Mouse (Mus musculus) heart, postnatal 4 days (tissue): ENCODE results near the gene Ache. TPM values are rescaled to one million over a fixed set of nuclear protein-coding genes. Genes with fewer than 3 reads are reported as not detected.
A peak's percentile ranks its signal among the peaks of the same experiment; 100 is the strongest.

Experiments
- DNase-seq: peaks from one replicate; pipeline ENCODE4 v3.0.0; 2021
- total RNA-seq, 2 experiments: library from RNA; stranded (reverse); gene quantifications; 2 replicates each; pipeline ENCODE4 v1.2.3; 2021

Ache gene
- total RNA-seq, 2 experiments from 2014 or later, result 3.9 to 4.3 TPM

GRCm38 (mm10) chr5:137295712-137296111 is 8.4 kb downstream of the Ache start:
- no peak for DNase-seq

GRCm38 (mm10) chr5:137297126-137297525 is 9.8 kb downstream of the Ache start:
- DNase-seq, result no peak

DNA sequence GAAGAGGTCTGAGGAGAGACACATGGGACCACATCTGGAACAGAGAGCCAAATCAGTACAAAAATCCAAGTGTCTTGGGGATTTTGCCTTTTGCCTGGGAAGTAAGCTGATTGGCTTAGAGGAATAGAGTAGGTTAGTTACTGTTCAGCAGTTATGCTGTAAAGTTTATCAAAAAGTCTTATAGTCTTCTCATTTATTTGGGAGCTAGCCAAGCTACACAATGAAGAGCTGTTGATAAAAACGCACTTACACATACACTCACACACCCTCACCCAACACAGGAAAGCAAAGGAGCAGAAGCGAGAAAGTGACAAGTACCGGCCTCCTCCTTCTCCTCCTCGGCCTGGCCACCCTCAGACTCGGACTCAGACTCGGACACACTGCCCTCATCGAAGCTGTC is 11.9 kb downstream of the Ache start:
- no peak for DNase-seq

DNA sequence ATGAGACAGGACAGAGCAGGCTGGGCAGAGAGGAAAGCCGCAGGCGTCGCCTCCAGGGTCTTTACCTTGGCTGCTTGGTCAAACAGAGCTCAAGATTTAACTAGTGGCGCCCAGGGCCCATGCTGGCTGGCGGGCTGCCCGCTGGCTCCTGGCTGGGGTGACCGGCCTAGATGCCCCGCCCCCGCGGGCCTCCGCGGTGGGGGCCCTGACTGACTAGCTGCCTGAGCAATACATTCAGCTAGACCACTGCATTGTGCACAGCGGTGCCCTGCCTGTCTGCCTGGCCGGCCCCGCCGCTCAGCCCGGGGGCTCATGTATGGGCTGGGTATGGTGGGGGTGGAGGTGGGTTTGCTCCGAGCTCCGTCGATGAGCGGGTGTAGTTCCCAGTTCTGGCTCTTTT is 13.9 kb downstream of the Ache start:
- DNase-seq, result peak; percentile 44

DNA sequence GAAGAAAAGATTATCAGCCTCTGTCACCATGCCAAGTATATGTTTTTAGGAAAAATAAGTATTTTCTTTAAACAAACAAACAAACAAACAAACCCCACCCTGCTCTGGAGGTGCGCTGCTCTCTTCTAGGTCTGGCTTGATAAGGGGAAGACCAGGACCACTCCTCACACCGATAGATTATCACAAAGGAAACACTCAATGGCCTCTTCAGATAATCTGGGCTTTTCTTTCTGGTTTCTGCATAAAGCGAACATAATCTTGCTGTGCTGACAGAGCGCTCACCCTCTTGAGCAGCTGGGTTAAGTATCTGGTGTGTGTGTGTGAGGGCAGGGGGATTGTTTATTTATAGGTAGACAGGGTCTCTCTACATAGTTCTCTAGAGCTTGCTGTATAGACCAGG is 16.3 kb downstream of the Ache start:
- no peak for DNase-seq

DNA sequence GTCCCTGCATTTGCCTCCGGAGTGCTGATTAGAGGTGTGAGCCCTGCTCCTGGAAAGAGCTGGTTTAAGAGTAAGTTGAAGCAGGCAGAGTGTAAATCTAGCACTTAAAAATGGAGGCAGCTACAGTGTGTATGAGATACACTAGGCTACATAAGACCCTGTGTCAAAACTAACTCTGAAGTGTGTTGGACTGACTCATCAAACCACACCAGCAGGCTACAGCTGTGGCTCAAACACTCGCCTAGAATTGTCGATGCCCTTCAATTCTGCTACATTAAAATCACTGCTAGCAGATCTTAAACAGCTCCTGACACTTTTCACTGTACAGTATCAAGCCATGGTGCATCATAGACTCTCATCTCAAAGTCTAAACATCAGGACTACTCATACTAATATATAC is 16.8 kb downstream of the Ache start:
- DNase-seq, result no peak

GRCm38 (mm10) chr5:137304816-137305215 is 17.5 kb downstream of the Ache start:
- no peak for DNase-seq

DNA sequence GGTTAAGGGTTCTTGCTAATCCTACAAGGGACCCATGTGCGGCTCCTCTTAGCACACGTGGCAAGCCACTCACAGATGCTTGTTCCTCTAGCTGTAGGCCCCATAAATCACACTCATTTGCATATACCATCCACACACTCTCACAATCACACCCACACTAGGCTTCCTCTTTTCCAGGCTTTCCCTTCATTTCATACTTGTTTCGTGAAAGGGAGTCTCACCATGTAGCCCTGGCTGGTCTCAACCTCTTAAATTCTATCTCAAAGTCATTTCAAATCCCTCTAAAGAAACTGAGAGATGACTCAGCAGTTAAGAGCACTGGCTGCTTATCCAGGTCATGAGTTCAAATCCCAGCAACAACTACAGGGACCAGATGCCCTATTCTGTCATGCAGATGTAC is 18.5 kb downstream of the Ache start:
- no peak for DNase-seq

DNA sequence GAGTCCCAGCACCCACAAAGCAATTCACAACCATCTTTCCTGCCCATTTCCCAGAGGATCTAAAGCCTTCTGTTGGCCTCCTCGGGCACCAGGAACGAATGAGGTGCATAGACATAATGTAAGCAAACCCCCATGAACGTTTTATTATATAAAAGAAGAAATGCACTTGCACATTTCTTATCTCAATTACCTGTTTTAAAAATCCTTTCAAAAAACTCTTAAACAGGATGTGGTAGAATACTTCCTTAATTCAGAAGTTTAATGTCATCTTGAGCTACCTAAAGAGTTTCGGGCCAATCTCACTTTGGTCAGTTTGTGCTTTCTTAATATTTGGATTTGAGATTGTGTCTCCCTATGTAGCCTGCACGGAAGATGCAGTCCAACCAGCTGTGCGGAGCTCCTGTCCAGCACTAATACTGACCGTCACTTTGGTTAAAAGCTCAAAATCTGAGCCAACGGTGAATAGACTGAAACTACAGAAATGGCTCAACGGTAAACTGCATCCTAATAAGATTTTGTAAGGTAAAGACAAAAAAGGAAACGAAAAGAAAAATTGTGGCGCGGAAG is 19.2 kb downstream of the Ache start:
- DNase-seq, result no peak

DNA sequence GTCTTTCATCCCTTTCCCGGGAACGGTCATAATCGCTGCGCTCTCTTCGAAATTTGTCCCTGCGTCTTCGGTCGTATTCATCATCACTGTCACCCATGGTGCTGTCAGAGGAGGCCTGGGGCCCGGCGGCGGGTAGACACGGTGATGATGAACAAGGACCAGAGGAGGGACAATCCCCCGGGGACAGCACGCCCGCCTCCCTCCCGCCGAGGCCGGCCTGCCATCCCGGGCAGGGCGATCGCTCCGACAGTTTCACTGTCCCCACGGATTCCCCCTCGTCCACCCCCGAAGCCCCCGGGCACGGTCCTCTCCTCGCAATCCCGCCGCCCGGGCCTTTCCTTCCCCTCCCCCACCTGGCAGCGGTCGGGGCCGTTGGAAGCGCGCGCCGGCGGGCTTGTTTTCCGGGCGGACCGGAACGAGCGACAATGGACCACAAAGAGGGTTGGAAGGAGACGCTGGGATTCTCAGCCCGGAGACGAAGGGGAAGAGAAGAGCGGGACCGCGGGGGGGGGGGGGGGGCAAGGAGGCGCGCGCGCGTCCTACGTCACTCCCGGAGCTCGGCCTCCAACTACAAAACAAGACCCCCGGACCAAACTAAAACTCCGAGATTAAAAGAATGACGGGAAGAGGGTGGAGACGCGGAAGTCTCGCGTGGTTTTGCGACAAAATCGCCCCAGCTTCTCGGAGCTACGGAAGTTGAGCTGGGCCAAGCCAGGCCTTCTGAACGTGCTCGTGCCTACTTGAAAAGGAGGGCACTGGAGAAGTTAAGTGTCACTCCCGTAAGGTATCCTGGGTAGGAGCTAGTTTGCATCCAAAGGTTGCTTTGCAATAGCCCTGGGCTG is 20.0 kb downstream of the Ache start, which contains the start of gene Srrt:
TSS of gene Srrt (minus strand) at position 604 of the 842 bp plus-strand sequence.
- peak; percentile 93 for DNase-seq

- no peak for DNase-seq
Observed at GRCm38 (mm10) chr5:137308356-137308755, 21.0 kb downstream of the Ache start.

GRCm38 (mm10) chr5:137313466-137314192 is 26.3 kb downstream of the Ache start:
- no peak for DNase-seq

- peak; percentile 95 for DNase-seq
Observed at GRCm38 (mm10) chr5:137314193-137315083, 27.1 kb downstream of the Ache start, which contains the start of gene Trip6. Gene Trip6 (minus strand): TSS chr5:137314404.

GRCm38 (mm10) chr5:137315084-137315903 is 28.0 kb downstream of the Ache start:
- DNase-seq, result peak; percentile 56

GRCm38 (mm10) chr5:137317361-137317760 is 30.0 kb downstream of the Ache start:
- DNase-seq, result no peak

GRCm38 (mm10) chr5:137318570-137318969 is 31.3 kb downstream of the Ache start:
- DNase-seq, result no peak

- no peak for DNase-seq
Observed at GRCm38 (mm10) chr5:137320996-137321395, 33.7 kb downstream of the Ache start.

GRCm38 (mm10) chr5:137330910-137331309 is 43.6 kb downstream of the Ache start:
- no peak for DNase-seq

DNA sequence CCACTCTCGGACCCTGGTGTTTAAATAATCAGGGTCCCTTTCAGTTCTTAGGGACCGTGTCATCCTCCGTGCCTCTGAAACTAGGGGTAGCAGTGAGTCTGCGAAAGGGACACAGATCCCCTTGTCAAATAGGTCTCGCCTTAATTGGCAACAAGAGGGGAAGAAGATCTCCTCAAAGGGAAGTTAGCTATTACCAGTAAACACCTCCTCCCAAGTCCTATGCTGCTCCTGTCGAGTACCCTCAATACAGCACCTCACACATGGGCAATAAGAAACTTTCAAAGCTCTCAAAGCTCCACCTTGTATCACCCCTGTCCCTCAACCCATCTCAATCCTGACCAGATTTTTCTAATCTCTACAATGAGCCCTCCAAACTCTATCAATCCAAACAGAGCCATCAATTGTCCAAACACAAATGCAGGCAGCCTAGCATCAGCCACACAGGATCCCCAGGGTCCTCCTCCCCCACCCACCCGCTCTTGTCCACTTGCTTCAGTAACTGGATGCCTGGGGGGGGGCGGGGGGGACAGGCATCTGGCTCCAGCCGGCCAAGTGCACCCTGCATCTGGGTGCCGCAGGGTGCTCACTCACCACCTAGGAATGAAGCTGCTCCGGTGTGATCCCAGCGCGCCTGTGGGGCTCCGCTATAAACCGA is 45.7 kb downstream of the Ache start:
- DNase-seq, result no peak

DNA sequence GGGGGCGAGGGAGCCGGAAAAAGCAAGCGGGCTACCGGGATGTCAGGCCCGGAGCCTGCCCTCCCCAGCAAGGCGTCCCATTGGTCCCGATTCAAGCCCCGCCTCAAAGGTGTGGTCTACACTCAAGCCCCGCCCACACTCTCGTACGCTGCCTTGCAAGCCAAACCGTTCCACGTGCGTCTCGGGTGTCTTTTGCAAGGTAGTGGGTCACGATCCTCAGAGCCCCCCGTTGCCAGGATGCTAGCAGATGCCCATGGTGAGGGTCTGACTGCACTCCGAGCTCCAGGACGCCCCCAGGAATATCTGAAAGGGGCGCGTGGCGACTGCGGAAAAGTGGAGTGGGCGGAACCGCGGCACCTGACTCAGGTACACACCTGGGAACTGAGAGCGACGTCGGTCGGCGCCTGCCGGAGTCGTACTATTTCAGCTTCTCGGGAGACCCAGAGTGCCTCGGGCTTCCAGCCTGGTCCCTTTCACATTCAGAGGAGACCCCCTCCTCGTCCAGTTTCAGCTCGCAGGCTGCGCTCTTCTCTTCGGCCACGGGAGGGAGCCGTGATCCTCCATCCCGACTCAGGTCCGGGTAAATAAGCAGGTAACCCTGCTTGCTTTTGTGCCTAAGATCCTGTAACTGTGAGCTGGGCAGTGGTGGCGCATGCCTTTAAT is 46.3 kb downstream of the Ache start, which contains the start of gene Slc12a9:
TSS of gene Slc12a9 (minus strand) at position 86 of the 663 bp plus-strand sequence.
- DNase-seq, result peak; percentile 97
